7 mouse cellular contexts compared by ENCODE assay signal in genomic region chr17:35254241-35255098, GRCm38 (mm10). TPM values are rescaled to one million over a fixed set of nuclear protein-coding genes. Genes with fewer than 3 reads are reported as not detected.
DNase-seq lines count a peak whose midpoint lies in the region; ATAC-seq and TF ChIP-seq lines count a peak whose summit lies in the region.

No protein-coding gene starts in this region.

- no peaks in the 10 kb centered on the region for H3K4me1 ChIP-seq in forebrain, postnatal 0 days (ENCODE audit: insufficient read depth)
- H3K4me1 ChIP-seq in midbrain, embryonic 12.5 days: peaks cover 4% of the 10 kb centered on the region
- H3K4me1 ChIP-seq in stomach, embryonic 14.5 days (ENCODE audit: control insufficient read depth, insufficient read depth, low read length): no peaks in the 10 kb centered on the region

- TF ChIP-seq CTCF in C2C12 (IDR thresholded peaks at IDR 0.05; ENCODE audit: control insufficient read depth, insufficient read depth, insufficient read length): peak; percentile 50
- peak; percentile 74 for TF ChIP-seq CTCF in forebrain, postnatal 0 days (IDR thresholded peaks at IDR 0.05; ENCODE audit: low read depth)

- peaks cover 18% of the 10 kb centered on the region for H3K79me2 ChIP-seq in C2C12 (ENCODE audit: control insufficient read depth, insufficient read depth)

- H3K4me2 ChIP-seq in forebrain, postnatal 0 days (ENCODE audit: low read depth): no peak overlapping the region
- H3K4me2 ChIP-seq in midbrain, embryonic 12.5 days (replicated peaks): no peak overlapping the region
- no peak overlapping the region for H3K4me2 ChIP-seq in stomach, embryonic 14.5 days (replicated peaks; ENCODE audit: low read depth, low read length)

- H3K36me3 ChIP-seq in C2C12 (ENCODE audit: control insufficient read depth, insufficient read depth): peaks cover 49% of the 10 kb centered on the region
- H3K36me3 ChIP-seq in forebrain, postnatal 0 days (ENCODE audit: insufficient read depth): peaks cover 48% of the 10 kb centered on the region
- peaks cover 50% of the 10 kb centered on the region for H3K36me3 ChIP-seq in midbrain, embryonic 12.5 days
- peaks cover 46% of the 10 kb centered on the region for H3K36me3 ChIP-seq in stomach, embryonic 14.5 days (ENCODE audit: control insufficient read depth, insufficient read depth, low read length)

- peaks cover 4% of the 10 kb centered on the region for H3K79me3 ChIP-seq in C2C12 (ENCODE audit: low read depth)

- no peak overlapping the region for H3ac ChIP-seq in C2C12 (ENCODE audit: control insufficient read depth, insufficient read length, low read depth)

- no peak overlapping the region for H3K9ac ChIP-seq in forebrain, postnatal 0 days
- H3K9ac ChIP-seq in midbrain, embryonic 12.5 days (replicated peaks): no peak overlapping the region
- H3K9ac ChIP-seq in stomach, embryonic 14.5 days (replicated peaks; ENCODE audit: low read depth, low read length): no peak overlapping the region

- DNase-seq in 416B (ENCODE audit: low read depth): peak; percentile 79
- peak; percentile 43 for DNase-seq in cerebellum, adult 8-10 months
- DNase-seq in forebrain, postnatal 0 days: peak; percentile 54
- peak; percentile 70 for DNase-seq in kidney, postnatal 14 days

- peak; percentile 40 for ATAC-seq in forebrain, postnatal 0 days
- ATAC-seq in midbrain, embryonic 12.5 days (ENCODE audit: low FRiP score, low read depth): 0 out of 2 replicates have a peak, but pooled peaks have one; percentile 44
- ATAC-seq in stomach, embryonic 14.5 days (ENCODE audit: insufficient number of reproducible peaks, insufficient read depth, low FRiP score, low read depth): peak; percentile 17; the same call in 1 of the 2 replicates

- no peak overlapping the region for H3K4me3 ChIP-seq in C2C12 (ENCODE audit: insufficient read depth, poor library complexity, severe bottlenecking)
- H3K4me3 ChIP-seq in forebrain, postnatal 0 days (ENCODE audit: low read depth, low read length): no peak overlapping the region
- H3K4me3 ChIP-seq in midbrain, embryonic 12.5 days: no peak overlapping the region
- H3K4me3 ChIP-seq in stomach, embryonic 14.5 days (ENCODE audit: low read depth, low read length): no peak overlapping the region

- 50% methylated on average over 11 of the region's 11 CpGs for WGBS in forebrain, postnatal 0 days
- 62% methylated on average over 11 of the region's 11 CpGs for WGBS in midbrain, embryonic 12.5 days
- WGBS in stomach, embryonic 14.5 days: 67% methylated on average over 11 of the region's 11 CpGs

- H3K9me3 ChIP-seq in forebrain, postnatal 0 days (ENCODE audit: low read length): no peaks in the 10 kb centered on the region
- H3K9me3 ChIP-seq in midbrain, embryonic 12.5 days: no peaks in the 10 kb centered on the region
- H3K9me3 ChIP-seq in stomach, embryonic 14.5 days (ENCODE audit: control insufficient read depth, low read depth, low read length): no peaks in the 10 kb centered on the region

- no peaks in the 10 kb centered on the region for H3K27me3 ChIP-seq in C2C12 (ENCODE audit: control insufficient read depth, insufficient read depth, insufficient read length)
- no peaks in the 10 kb centered on the region for H3K27me3 ChIP-seq in forebrain, postnatal 0 days (ENCODE audit: insufficient read depth, low read length)
- peaks cover 12% of the 10 kb centered on the region; the same call in 1 of the 2 replicates for H3K27me3 ChIP-seq in midbrain, embryonic 12.5 days
- no peaks in the 10 kb centered on the region for H3K27me3 ChIP-seq in stomach, embryonic 14.5 days (ENCODE audit: control insufficient read depth, insufficient read depth, low read length)

- no peak overlapping the region for H3K27ac ChIP-seq in forebrain, postnatal 0 days (ENCODE audit: low read depth, low read length)
- H3K27ac ChIP-seq in midbrain, embryonic 12.5 days (replicated peaks): 0 out of 2 replicates have a peak overlapping the region, but pooled peaks have one; percentile 35
- H3K27ac ChIP-seq in stomach, embryonic 14.5 days (ENCODE audit: low read length): no peak overlapping the region

TF ChIP-seq in C2C12, 6 proteins besides CTCF, POLR2A, EP300 and RAD21:
- no peak for TF ChIP-seq CEBPB (IDR thresholded peaks at IDR 0.05; ENCODE audit: low read depth)
- no peak for TF ChIP-seq USF1 (IDR thresholded peaks at IDR 0.05; ENCODE audit: low read depth)
- TF ChIP-seq MYOD1 (IDR thresholded peaks at IDR 0.05; ENCODE audit: control insufficient read depth, insufficient read length, low read depth): no peak
- TF ChIP-seq MYOG (IDR thresholded peaks at IDR 0.05; ENCODE audit: control insufficient read depth, extremely low read depth, insufficient read length): no peak
- TF ChIP-seq FOSL1 (IDR thresholded peaks at IDR 0.05; ENCODE audit: insufficient read depth, low read length, poor library complexity, severe bottlenecking): no peak
- no peak for TF ChIP-seq MAX (IDR thresholded peaks at IDR 0.05)

RNA-seq across cellular contexts. Expression of gene H2-D1, which starts 8.1 kb away (rescaled TPM):
- polyA plus RNA-seq in C2C12 (2012; fragmentation: generic; extraction: Trizol): 23.5 TPM
- 54.9 and 63.3 TPM in 2 replicates for total RNA-seq in forebrain, postnatal 0 days (2014; rRNA removed)
- 74.5 and 95.9 TPM in 2 replicates for polyA plus RNA-seq in forebrain, postnatal 0 days (2015; fragmentation: Nextera tagmentation; extraction: Ambion mirVana)
- polyA plus RNA-seq in midbrain, embryonic 12.5 days (2016; fragmentation: Nextera tagmentation; extraction: Ambion mirVana): 45.5 and 47.8 TPM in 2 replicates
- 77.6 and 83.3 TPM in 2 replicates for polyA plus RNA-seq in stomach, embryonic 14.5 days (2014; fragmentation: Nextera tagmentation; extraction: Ambion mirVana)

RNA-seq across cellular contexts. Expression of gene Ddx39b, which starts 12.9 kb away (rescaled TPM):
- 330 TPM for polyA plus RNA-seq in C2C12 (2012; fragmentation: generic; extraction: Trizol)
- 305 and 336 TPM in 2 replicates for total RNA-seq in forebrain, postnatal 0 days (2014; rRNA removed)
- polyA plus RNA-seq in forebrain, postnatal 0 days (2015; fragmentation: Nextera tagmentation; extraction: Ambion mirVana): 357 and 382 TPM in 2 replicates
- polyA plus RNA-seq in midbrain, embryonic 12.5 days (2016; fragmentation: Nextera tagmentation; extraction: Ambion mirVana): 565 and 579 TPM in 2 replicates
- polyA plus RNA-seq in stomach, embryonic 14.5 days (2014; fragmentation: Nextera tagmentation; extraction: Ambion mirVana): 467 and 480 TPM in 2 replicates

RNA-seq across cellular contexts. Expression of gene Nfkbil1, which starts 18.9 kb away (rescaled TPM):
- polyA plus RNA-seq in C2C12 (2012; fragmentation: generic; extraction: Trizol): 20.1 TPM
- total RNA-seq in forebrain, postnatal 0 days (2014; rRNA removed): 17.1 and 24.5 TPM in 2 replicates
- polyA plus RNA-seq in forebrain, postnatal 0 days (2015; fragmentation: Nextera tagmentation; extraction: Ambion mirVana): 12.3 and 12.4 TPM in 2 replicates
- polyA plus RNA-seq in midbrain, embryonic 12.5 days (2016; fragmentation: Nextera tagmentation; extraction: Ambion mirVana): 10.9 and 11.4 TPM in 2 replicates
- 3.5 and 3.8 TPM in 2 replicates for polyA plus RNA-seq in stomach, embryonic 14.5 days (2014; fragmentation: Nextera tagmentation; extraction: Ambion mirVana)

RNA-seq across cellular contexts. Expression of gene Atp6v1g2, which starts 21.0 kb away (rescaled TPM):
- polyA plus RNA-seq in C2C12 (2012; fragmentation: generic; extraction: Trizol): 1.4 TPM
- total RNA-seq in forebrain, postnatal 0 days (2014; rRNA removed): 59.7 and 81.4 TPM in 2 replicates
- 121 and 146 TPM in 2 replicates for polyA plus RNA-seq in forebrain, postnatal 0 days (2015; fragmentation: Nextera tagmentation; extraction: Ambion mirVana)
- polyA plus RNA-seq in midbrain, embryonic 12.5 days (2016; fragmentation: Nextera tagmentation; extraction: Ambion mirVana): 18.8 and 19.6 TPM in 2 replicates
- polyA plus RNA-seq in stomach, embryonic 14.5 days (2014; fragmentation: Nextera tagmentation; extraction: Ambion mirVana): 8.1 and 8.5 TPM in 2 replicates

RNA-seq across cellular contexts. Expression of gene Gm16181, which starts 33.8 kb away (rescaled TPM):
- polyA plus RNA-seq in C2C12 (2012; fragmentation: generic; extraction: Trizol): not detected
- not detected in 2 replicates for total RNA-seq in forebrain, postnatal 0 days (2014; rRNA removed)
- not detected in 2 replicates for polyA plus RNA-seq in forebrain, postnatal 0 days (2015; fragmentation: Nextera tagmentation; extraction: Ambion mirVana)
- 0.38 TPM in 1 of 2 replicates, not detected in the other for polyA plus RNA-seq in midbrain, embryonic 12.5 days (2016; fragmentation: Nextera tagmentation; extraction: Ambion mirVana)
- not detected in 2 replicates for polyA plus RNA-seq in stomach, embryonic 14.5 days (2014; fragmentation: Nextera tagmentation; extraction: Ambion mirVana)
